Comparison of ENCODE assay signal across 8 mouse cellular contexts in the genomic region with DNA sequence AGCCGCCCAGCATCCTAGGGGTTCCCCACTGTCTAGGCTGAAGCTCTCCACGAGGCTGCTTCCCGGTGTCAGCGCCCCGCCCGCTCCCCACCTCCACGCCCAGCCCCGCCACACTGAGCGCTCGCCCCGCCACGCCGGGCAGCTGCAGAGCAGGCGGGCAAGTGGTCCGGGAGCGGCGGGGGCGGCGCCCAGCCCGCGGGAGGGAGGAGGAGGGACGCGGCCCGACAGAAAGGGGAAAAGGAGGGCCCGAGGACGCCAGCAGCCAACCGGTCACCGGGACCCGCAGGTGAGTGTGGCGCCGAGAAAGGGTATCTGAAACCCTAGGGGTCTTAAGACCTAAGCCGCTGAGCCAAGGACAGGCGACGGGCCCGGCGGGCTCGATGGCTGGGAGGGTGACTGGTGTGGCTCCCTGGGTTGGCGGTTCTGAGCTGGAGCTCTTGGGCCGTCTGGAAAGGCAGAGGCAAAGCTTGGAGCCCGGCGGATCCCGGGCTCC. TPM values are rescaled to one million over a fixed set of nuclear protein-coding genes. Genes with fewer than 3 reads are reported as not detected.
A peak's percentile ranks its signal among the peaks of the same experiment; 100 is the strongest.
DNase-seq lines count a peak whose midpoint lies in the region; ATAC-seq and TF ChIP-seq lines count a peak whose summit lies in the region.

Adgrg2 (plus strand) TSS at position 227 of the 493 bp plus-strand sequence.

- no peak within 1 kb of the TSS for H3K27ac ChIP-seq in heart, embryonic 12.5 days (ENCODE audit: poor library complexity, severe bottlenecking)
- H3K27ac ChIP-seq in stomach, postnatal 0 days (replicated peaks) = peak within 1 kb of the TSS; percentile 36; the same call in 1 of the 2 replicates

- intact Hi-C loops in left cerebral cortex, postnatal 4 days (cut with DNase I) = no loop called here

- peaks cover 20% of the 10 kb centered on the region for H3K27me3 ChIP-seq in heart, embryonic 12.5 days (replicated peaks)
- H3K27me3 ChIP-seq in stomach, postnatal 0 days (ENCODE audit: control insufficient read depth, insufficient read depth, low read length) = no peaks in the 10 kb centered on the region

- TF ChIP-seq CTCF in stomach, postnatal 0 days (IDR thresholded peaks at IDR 0.05; ENCODE audit: low read depth) = no peak

- WGBS in heart, embryonic 12.5 days = 14% methylated on average over 36 of the region's 42 CpGs
- WGBS in stomach, postnatal 0 days = 18% methylated on average over 29 of the region's 42 CpGs

- H3K9ac ChIP-seq in heart, embryonic 12.5 days = peak within 1 kb of the TSS; percentile 64
- peak within 1 kb of the TSS; percentile 56 for H3K9ac ChIP-seq in stomach, postnatal 0 days (ENCODE audit: low read length)

- peak within 1 kb of the TSS; percentile 86 for H3K4me2 ChIP-seq in heart, embryonic 12.5 days
- H3K4me2 ChIP-seq in stomach, postnatal 0 days (replicated peaks; ENCODE audit: low read depth) = peak within 1 kb of the TSS; percentile 49

- peak; percentile 39; the same call in 1 of the 2 replicates for ATAC-seq in heart, embryonic 12.5 days (ENCODE audit: insufficient number of reproducible peaks, low FRiP score)
- ATAC-seq in stomach, postnatal 0 days (ENCODE audit: low FRiP score, low TSS enrichment) = peak; percentile 83

- peak within 1 kb of the TSS; percentile 50 for H3K4me3 ChIP-seq in heart, embryonic 12.5 days
- H3K4me3 ChIP-seq in stomach, postnatal 0 days (ENCODE audit: low read depth, low read length) = peak within 1 kb of the TSS; percentile 36

- peak; percentile 9 for DNase-seq in left cerebral cortex, postnatal 4 days
- DNase-seq in left cerebral cortex, adult 8-10 months (ENCODE audit: low spot score in 2 of 2) = no peak
- peak; percentile 18 for DNase-seq in embryo, embryonic 10.5 days (ENCODE audit: low spot score)
- peak; percentile 18 for DNase-seq in kidney, postnatal 14 days
- DNase-seq in mesoderm, embryonic 11.5 days (ENCODE audit: low read depth, low spot score) = peak; percentile 9
- peak; percentile 70 for DNase-seq in stomach, postnatal 0 days (ENCODE audit: low spot score)
- DNase-seq in natural killer cell, adult 2 months (ENCODE audit: low spot score in 2 of 2) = no peak

- no peaks in the 10 kb centered on the region for H3K36me3 ChIP-seq in heart, embryonic 12.5 days
- H3K36me3 ChIP-seq in stomach, postnatal 0 days (ENCODE audit: control insufficient read depth, insufficient read depth, low read length) = no peaks in the 10 kb centered on the region

- H3K4me1 ChIP-seq in heart, embryonic 12.5 days (replicated peaks) = no peaks in the 10 kb centered on the region
- H3K4me1 ChIP-seq in stomach, postnatal 0 days (replicated peaks; ENCODE audit: control insufficient read depth, insufficient read depth) = no peaks in the 10 kb centered on the region

- no peaks in the 10 kb centered on the region for H3K9me3 ChIP-seq in heart, embryonic 12.5 days (replicated peaks)
- no peaks in the 10 kb centered on the region for H3K9me3 ChIP-seq in stomach, postnatal 0 days (ENCODE audit: control insufficient read depth, low read length)

- TF ChIP-seq EP300 in stomach, postnatal 0 days (optimal IDR thresholded peaks at IDR 0.05) = no peak

RNA-seq across cellular contexts. Expression of gene Adgrg2, which starts in this region (rescaled TPM):
- 1 to 10 TPM; 4.1 to 4.4 TPM for total RNA-seq in left cerebral cortex, postnatal 4 days (2021)
- 1 to 10 TPM in 2 of 4 experiments, under 1 TPM in 2; 0.67 to 1.2 (median 0.95) TPM for total RNA-seq in left cerebral cortex, adult 8-10 months (2022)
- polyA plus RNA-seq in heart, embryonic 12.5 days (2016; fragmentation: Nextera tagmentation; extraction: Ambion mirVana) = 0.35 and 0.61 TPM in 2 replicates
- polyA plus RNA-seq in stomach, postnatal 0 days (2015; fragmentation: Nextera tagmentation; extraction: Ambion mirVana) = 6.8 and 7.1 TPM in 2 replicates

Comparison
In these comparisons a context has a peak if more than half of its experiments do, and no peak if none do; other contexts are left out.
1. DNase-seq: peak in left cerebral cortex, postnatal 4 days (single experiment), embryo, embryonic 10.5 days (single experiment), kidney, postnatal 14 days (single experiment), mesoderm, embryonic 11.5 days (single experiment) and stomach, postnatal 0 days (single experiment); none in left cerebral cortex, adult 8-10 months (0 of 2) and natural killer cell, adult 2 months (0 of 2).
2. Peak in ATAC-seq, H3K4me3 ChIP-seq, H3K9ac ChIP-seq and H3K4me2 ChIP-seq in heart, embryonic 12.5 days; RNA of the gene not detected or under 1 TPM.